25 mouse cellular contexts compared by ENCODE assay signal in genomic region chr8:77623677-77624209, GRCm38 (mm10). TPM values are rescaled to one million over a fixed set of nuclear protein-coding genes. Genes with fewer than 3 reads are reported as not detected.
DNase-seq lines count a peak whose midpoint lies in the region; ATAC-seq and TF ChIP-seq lines count a peak whose summit lies in the region.
"Had no signal": no experiment of that assay in that cellular context is flagged by ENCODE, and none has a peak within 500 bp of the region (broad histone marks: within the 10 kb centered on the region; RNA-seq: fewer than 3 reads in every experiment).

No protein-coding gene starts in this region.

- no peaks in the 10 kb centered on the region for H3K4me1 ChIP-seq in midbrain, embryonic 14.5 days (ENCODE audit: control insufficient read depth, insufficient read depth, low read length)
- H3K4me1 ChIP-seq in midbrain, embryonic 13.5 days (replicated peaks), result no peaks in the 10 kb centered on the region
- H3K4me1 ChIP-seq in G1E (ENCODE audit: insufficient read depth, low read depth, low read length), result no peaks in the 10 kb centered on the region
- H3K4me1 ChIP-seq: embryonic facial prominence, embryonic 13.5 days; forebrain, embryonic 13.5 days; intestine, embryonic 15.5 days; liver, embryonic 15.5 days; lung, embryonic 15.5 days; midbrain, embryonic 10.5 days had no signal

- H3K4me2 ChIP-seq in midbrain, embryonic 14.5 days (ENCODE audit: low read length), result no peak overlapping the region
- H3K4me2 ChIP-seq in midbrain, embryonic 13.5 days (replicated peaks), result no peak overlapping the region
- H3K4me2 ChIP-seq: embryonic facial prominence, embryonic 13.5 days; forebrain, embryonic 13.5 days; heart, embryonic 11.5 days; intestine, embryonic 15.5 days; liver, embryonic 15.5 days; lung, embryonic 15.5 days had no signal

- H3K9me3 ChIP-seq in midbrain, embryonic 14.5 days (ENCODE audit: control insufficient read depth, low read length), result no peaks in the 10 kb centered on the region
- no peaks in the 10 kb centered on the region for H3K9me3 ChIP-seq in midbrain, embryonic 13.5 days
- no peaks in the 10 kb centered on the region for H3K9me3 ChIP-seq in G1E (replicated peaks)
- H3K9me3 ChIP-seq: embryonic facial prominence, embryonic 13.5 days; forebrain, embryonic 13.5 days; hindbrain, embryonic 10.5 days; intestine, embryonic 15.5 days; limb, embryonic 10.5 days; liver, embryonic 15.5 days; lung, embryonic 15.5 days; midbrain, embryonic 10.5 days had no signal

- H3K27me3 ChIP-seq in midbrain, embryonic 14.5 days (ENCODE audit: control insufficient read depth, insufficient read depth, low read length), result no peaks in the 10 kb centered on the region
- H3K27me3 ChIP-seq in midbrain, embryonic 13.5 days, result no peaks in the 10 kb centered on the region
- peaks cover 37% of the 10 kb centered on the region for H3K27me3 ChIP-seq in G1E (ENCODE audit: insufficient read depth, low read length)
- H3K27me3 ChIP-seq: embryonic facial prominence, embryonic 13.5 days; forebrain, embryonic 13.5 days; intestine, embryonic 15.5 days; liver, embryonic 15.5 days; lung, embryonic 15.5 days; Patski had no signal

- WGBS in midbrain, embryonic 14.5 days, result 60% methylated on average over 7 of the region's 7 CpGs
- 62% methylated on average over 7 of the region's 7 CpGs for WGBS in midbrain, embryonic 13.5 days

- no peak overlapping the region for H3K9ac ChIP-seq in midbrain, embryonic 14.5 days (replicated peaks; ENCODE audit: low read length)
- no peak overlapping the region for H3K9ac ChIP-seq in midbrain, embryonic 13.5 days (replicated peaks)
- H3K9ac ChIP-seq: embryonic facial prominence, embryonic 13.5 days; forebrain, embryonic 13.5 days; intestine, embryonic 15.5 days; liver, embryonic 15.5 days; lung, embryonic 15.5 days had no signal

- H3K36me3 ChIP-seq in midbrain, embryonic 14.5 days (ENCODE audit: control insufficient read depth, insufficient read depth, low read length), result no peaks in the 10 kb centered on the region
- H3K36me3 ChIP-seq in midbrain, embryonic 13.5 days, result no peaks in the 10 kb centered on the region
- no peaks in the 10 kb centered on the region for H3K36me3 ChIP-seq in G1E (replicated peaks)
- H3K36me3 ChIP-seq: embryonic facial prominence, embryonic 13.5 days; hindbrain, embryonic 10.5 days; intestine, embryonic 15.5 days; limb, embryonic 10.5 days; liver, embryonic 15.5 days; lung, embryonic 15.5 days; midbrain, embryonic 10.5 days had no signal

- no peak overlapping the region for H3K4me3 ChIP-seq in midbrain, embryonic 14.5 days (replicated peaks; ENCODE audit: low read depth, low read length)
- no peak overlapping the region for H3K4me3 ChIP-seq in midbrain, embryonic 13.5 days (replicated peaks)
- no peak overlapping the region for H3K4me3 ChIP-seq in G1E (ENCODE audit: low read depth, low read length)
- H3K4me3 ChIP-seq: embryonic facial prominence, embryonic 13.5 days; forebrain, embryonic 13.5 days; hindbrain, embryonic 10.5 days; intestine, embryonic 15.5 days; limb, embryonic 10.5 days; liver, embryonic 15.5 days; lung, embryonic 15.5 days; midbrain, embryonic 10.5 days had no signal

- peak; percentile 3 for DNase-seq in midbrain, embryonic 14.5 days
- DNase-seq in CD4-positive helper T cell, adult 2 months (ENCODE audit: low read depth, low spot score), result peak; percentile 21
- no peak for DNase-seq in G1E (ENCODE audit: low spot score)
- DNase-seq in induced T-regulatory cell, adult 2 months (ENCODE audit: low read depth), result peak; percentile 26
- no peak for DNase-seq in embryo, embryonic 9.5 days (ENCODE audit: extremely low spot score)
- DNase-seq in lung, postnatal 25 days (ENCODE audit: low spot score), result no peak
- DNase-seq in heart, postnatal 10 days, result no peak
- DNase-seq: adrenal gland, postnatal 36 days; cerebellum, adult 11 months; cerebellum, adult 9-11 months; kidney, adult 8-10 months; kidney, postnatal 14 days; liver; lung, postnatal 4 days had no signal

- peak; percentile 58; the same call in 1 of the 2 replicates for ATAC-seq in midbrain, embryonic 14.5 days (ENCODE audit: low FRiP score, low TSS enrichment)
- ATAC-seq in midbrain, embryonic 13.5 days, result no peak
- ATAC-seq in G1E (ENCODE audit: extremely low read depth, insufficient number of reproducible peaks, low FRiP score, poor library complexity, severe bottlenecking), result peak; percentile 1; the same call in 1 of the 2 replicates
- ATAC-seq: forebrain, embryonic 13.5 days; intestine, embryonic 15.5 days; Patski had no signal

- no peak overlapping the region for H3K27ac ChIP-seq in midbrain, embryonic 14.5 days (replicated peaks; ENCODE audit: low read depth, low read length)
- no peak overlapping the region for H3K27ac ChIP-seq in midbrain, embryonic 13.5 days
- H3K27ac ChIP-seq: embryonic facial prominence, embryonic 13.5 days; forebrain, embryonic 13.5 days; hindbrain, embryonic 10.5 days; intestine, embryonic 15.5 days; limb, embryonic 10.5 days; liver, embryonic 15.5 days; lung, embryonic 15.5 days; midbrain, embryonic 10.5 days had no signal

- intact Hi-C loops in heart, postnatal 10 days (cut with DNase I), result loop anchor here (10.0 kb wide), 1 partner anchor 501 kb away; no protein-coding TSS in a partner anchor

- no peak for TF ChIP-seq CTCF in G1E (IDR thresholded peaks at IDR 0.05; ENCODE audit: low read depth, low read length)

RNA-seq across cellular contexts. Expression of gene Tmem184c, which starts 13.2 kb away (rescaled TPM):
- polyA plus RNA-seq in midbrain, embryonic 14.5 days (2014; fragmentation: Nextera tagmentation; extraction: Ambion mirVana), result 66.5 and 77.3 TPM in 2 replicates
- polyA plus RNA-seq in midbrain, embryonic 13.5 days (2015; fragmentation: Nextera tagmentation; extraction: Ambion mirVana), result 58.6 and 61.1 TPM in 2 replicates
- 39.1 and 55.5 TPM in 2 replicates for total RNA-seq in G1E (2014; fragmentation: Nextera tagmentation)
- 29.8 and 30.6 TPM in 2 replicates for total RNA-seq in G1E (2017)
- polyA plus RNA-seq in G1E (2012), result 4.8 and 4.9 TPM in 2 replicates
- 10 to 100 TPM; 16.1 to 20.3 TPM for total RNA-seq in heart, postnatal 10 days (2021)

Comparison
In these comparisons a context has a peak if more than half of its experiments do, and no peak if none do; other contexts are left out.
1. DNase-seq: peak in midbrain, embryonic 14.5 days (single experiment), CD4-positive helper T cell, adult 2 months (single experiment) and induced T-regulatory cell, adult 2 months (single experiment); none in G1E (single experiment), embryo, embryonic 9.5 days (single experiment), lung, postnatal 25 days (single experiment) and heart, postnatal 10 days (0 of 2).
2. RNA of gene Tmem184c, which starts 13.2 kb away (polyA plus RNA-seq): 66.5 to 77.3 TPM in midbrain, embryonic 14.5 days and 58.6 to 61.1 TPM in midbrain, embryonic 13.5 days; 4.8 to 4.9 TPM in G1E; every median in the first group is over 10 times any median in the second.